Mouse (Mus musculus) liver, embryonic 11.5 days (tissue): ENCODE results near the gene Ttl. TPM values are rescaled to one million over a fixed set of nuclear protein-coding genes. Genes with fewer than 3 reads are reported as not detected.

ENCODE experiments used
- ATAC-seq: fragments of 200-750 bp; cut with Nextera tagmentation; replicated peaks from 2 replicates; pipeline ENCODE4 v1.8.0; 2017; ENCODE audit warnings: moderate number of reproducible peaks, mild to moderate bottlenecking, moderate TSS enrichment, moderate library complexity; ENCODE audit not compliant: low FRiP score
- DNase-seq: peaks from one replicate; pipeline ENCODE4 v3.0.0-alpha.2; 2017; ENCODE audit warnings: low spot score
- H3K27ac ChIP-seq: fragments of 300-500 bp; sonication (generic); 2 replicates; pipeline ENCODE4 v1.5.1; 2014; ENCODE audit warnings: mild to moderate bottlenecking, low read depth, low read length, control low read depth
- H3K27me3 ChIP-seq: fragments of 300-500 bp; sonication (generic); replicated peaks from 2 replicates; pipeline ENCODE4 v1.6.1; 2014; ENCODE audit warnings: low read length, mixed read lengths; ENCODE audit not compliant: control insufficient read depth, insufficient read depth
- H3K36me3 ChIP-seq: fragments of 300-500 bp; sonication (generic); 2 replicates; pipeline ENCODE4 v1.6.1; 2014; ENCODE audit warnings: mild to moderate bottlenecking, low read length, moderate library complexity, mixed read lengths; ENCODE audit not compliant: control insufficient read depth, insufficient read depth
- H3K4me1 ChIP-seq: fragments of 300-500 bp; sonication (generic); replicated peaks from 2 replicates; pipeline ENCODE4 v1.6.1; 2014; ENCODE audit warnings: low read length, mixed read lengths; ENCODE audit not compliant: control insufficient read depth, insufficient read depth
- H3K4me2 ChIP-seq: fragments of 300-500 bp; sonication (generic); 2 replicates; pipeline ENCODE4 v1.6.1; 2014; ENCODE audit warnings: mild to moderate bottlenecking, control low read depth, moderate library complexity
- H3K4me3 ChIP-seq: fragments of 300-500 bp; sonication (generic); 2 replicates; pipeline ENCODE4 v1.5.1; 2014; ENCODE audit warnings: low read depth, low read length, control low read depth
- H3K9ac ChIP-seq: fragments of 300-500 bp; sonication (generic); 2 replicates; pipeline ENCODE4 v1.6.1; 2014; ENCODE audit warnings: low read depth, low read length, control low read depth
- H3K9me3 ChIP-seq: fragments of 300-500 bp; sonication (generic); 2 replicates; pipeline ENCODE4 v1.6.1; 2016; ENCODE audit warnings: low read length, inconsistent platforms, mixed read lengths; ENCODE audit not compliant: control insufficient read depth
- WGBS: fragments of 180-500 bp; shearing (Covaris S2); extraction: QIAGEN DNeasy Blood & Tissue Kit; methylation state at CpG from one replicate; pipeline ENCODE4 v1.1.7; 2014; 5-methylcytosine and 5-hydroxymethylcytosine counted together
- polyA plus RNA-seq: library from polyadenylated mRNA; unstranded; fragments of >200 nt; fragmentation: Nextera tagmentation; extraction: Ambion mirVana; gene quantifications from 2 replicates; pipeline ENCODE4 v1.2.1, GENCODE M21; 2014

Ttl gene
- polyA plus RNA-seq, 1 experiment from 2014 or later, result 6.1 TPM

DNA sequence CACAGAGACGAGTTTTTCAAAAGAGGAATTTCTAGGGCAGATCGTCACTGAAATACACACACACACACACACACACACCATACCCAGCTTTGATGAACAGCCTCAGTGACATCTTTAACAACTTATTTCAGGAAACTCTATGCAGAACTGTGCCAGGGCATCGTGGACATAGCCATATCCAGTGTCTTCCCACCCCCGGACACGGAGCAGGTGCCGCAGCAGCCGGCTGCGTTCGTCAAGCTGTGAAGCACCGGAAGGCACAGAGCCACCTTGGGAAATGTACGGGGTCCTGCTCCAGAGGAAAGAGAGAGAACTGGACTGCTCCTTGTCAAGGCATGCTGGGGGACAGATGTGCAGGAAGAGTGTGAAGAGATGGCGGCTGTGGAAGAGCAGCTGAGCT is 27.1 kb downstream of the Ttl start:
- Histone ChIP-seq H3K27ac (no peak overlapping the region), H3K4me3 (no peak overlapping the region), H3K27me3 (no peaks in the 10 kb centered on the region), H3K9ac (no peak overlapping the region), H3K9me3 (no peaks in the 10 kb centered on the region), H3K4me2 (no peak overlapping the region), H3K36me3 (0 out of 2 replicates have a peak, but pooled peaks cover 5% of the 10 kb centered on the region), H3K4me1 (no peaks in the 10 kb centered on the region)
- ATAC-seq (no peak), DNase-seq (no peak)
- 93% methylated on average over 12 of the region's 12 CpGs for WGBS

- Histone ChIP-seq H3K27me3 (no peaks in the 10 kb centered on the region), H3K36me3 (0 out of 2 replicates have a peak, but pooled peaks cover 5% of the 10 kb centered on the region), H3K9me3 (no peaks in the 10 kb centered on the region), H3K9ac (no peak overlapping the region), H3K4me1 (no peaks in the 10 kb centered on the region), H3K4me3 (no peak overlapping the region), H3K4me2 (no peak overlapping the region), H3K27ac (no peak overlapping the region)
- no peak for ATAC-seq
- DNase-seq, result no peak
- 82% methylated on average over 18 of the region's 18 CpGs for WGBS
These were observed 28.4 kb downstream of the Ttl start for GRCm38 (mm10) chr2:129093926-129094724.

DNA sequence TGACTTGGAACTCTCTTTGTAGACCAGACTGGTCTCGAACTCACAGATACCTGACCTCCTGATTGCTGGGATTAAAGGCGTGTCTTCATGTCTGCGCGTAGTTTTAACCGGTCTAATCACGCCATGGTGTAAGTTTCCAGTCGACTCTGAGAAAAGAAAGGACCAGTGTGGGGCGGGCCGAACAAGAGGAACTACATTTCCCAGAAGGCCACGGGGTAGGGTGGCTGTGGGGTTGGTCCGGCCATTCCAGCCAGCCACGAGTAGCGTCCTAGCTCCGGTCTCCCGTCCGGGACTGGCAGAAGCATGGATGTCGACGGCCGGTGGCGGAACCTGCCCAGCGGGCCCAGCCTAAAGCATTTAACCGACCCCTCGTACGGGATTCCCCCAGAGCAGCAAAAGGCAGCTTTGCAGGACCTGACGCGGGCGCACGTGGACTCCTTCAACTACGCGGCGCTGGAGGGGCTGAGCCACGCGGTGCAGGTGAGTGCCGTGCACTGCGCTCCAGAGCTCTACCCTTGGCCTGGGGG is 35.1 kb downstream of the Ttl start, which contains the start of gene Polr1b:
Polr1b (plus strand) TSS at position 212 of the 527 bp plus-strand sequence.
- Histone ChIP-seq H3K4me3 (peak within 1 kb of the TSS; percentile 77), H3K27me3 (no peaks in the 10 kb centered on the region), H3K36me3 (peaks cover 15% of the 10 kb centered on the region; the same call in 1 of the 2 replicates), H3K4me1 (0 out of 2 replicates have a peak, but pooled peaks cover 2% of the 10 kb centered on the region), H3K27ac (no peak within 1 kb of the TSS), H3K9me3 (no peaks in the 10 kb centered on the region), H3K4me2 (peak within 1 kb of the TSS; percentile 66), H3K9ac (peak within 1 kb of the TSS; percentile 81)
- ATAC-seq, result peak; percentile 99
- peak; percentile 93 for DNase-seq
- WGBS, result under 1% methylated on average over 35 of the region's 35 CpGs

DNA sequence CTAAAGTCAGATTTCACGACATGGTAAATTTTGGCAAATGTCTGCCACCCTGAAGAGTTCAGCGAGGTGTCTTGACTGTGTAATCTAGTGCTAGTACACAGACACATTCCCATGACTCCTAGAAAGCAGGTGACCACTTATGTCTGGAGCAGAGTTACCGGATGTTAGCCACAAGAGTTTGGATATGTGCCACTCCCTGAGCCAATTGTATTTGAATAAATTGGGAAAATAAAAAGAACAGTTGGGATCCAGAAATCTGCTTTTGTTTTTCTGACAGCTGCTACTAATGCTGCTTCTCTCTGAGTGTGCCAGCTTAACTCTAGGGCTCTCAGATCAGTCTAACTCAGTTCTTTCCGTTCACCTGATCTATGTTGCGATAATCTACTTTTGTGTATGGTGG is 47.2 kb downstream of the Ttl start:
- H3K36me3 ChIP-seq, result peaks cover 62% of the 10 kb centered on the region
- WGBS, result 92% methylated on average over 5 of the region's 5 CpGs
- H3K27me3 ChIP-seq, result no peaks in the 10 kb centered on the region
- H3K4me1 ChIP-seq, result no peaks in the 10 kb centered on the region
- no peak overlapping the region for H3K27ac ChIP-seq
- no peak for DNase-seq
- ATAC-seq, result no peak
- no peak overlapping the region for H3K4me3 ChIP-seq
- H3K9ac ChIP-seq, result no peak overlapping the region
- no peaks in the 10 kb centered on the region for H3K9me3 ChIP-seq
- no peak overlapping the region for H3K4me2 ChIP-seq

DNA sequence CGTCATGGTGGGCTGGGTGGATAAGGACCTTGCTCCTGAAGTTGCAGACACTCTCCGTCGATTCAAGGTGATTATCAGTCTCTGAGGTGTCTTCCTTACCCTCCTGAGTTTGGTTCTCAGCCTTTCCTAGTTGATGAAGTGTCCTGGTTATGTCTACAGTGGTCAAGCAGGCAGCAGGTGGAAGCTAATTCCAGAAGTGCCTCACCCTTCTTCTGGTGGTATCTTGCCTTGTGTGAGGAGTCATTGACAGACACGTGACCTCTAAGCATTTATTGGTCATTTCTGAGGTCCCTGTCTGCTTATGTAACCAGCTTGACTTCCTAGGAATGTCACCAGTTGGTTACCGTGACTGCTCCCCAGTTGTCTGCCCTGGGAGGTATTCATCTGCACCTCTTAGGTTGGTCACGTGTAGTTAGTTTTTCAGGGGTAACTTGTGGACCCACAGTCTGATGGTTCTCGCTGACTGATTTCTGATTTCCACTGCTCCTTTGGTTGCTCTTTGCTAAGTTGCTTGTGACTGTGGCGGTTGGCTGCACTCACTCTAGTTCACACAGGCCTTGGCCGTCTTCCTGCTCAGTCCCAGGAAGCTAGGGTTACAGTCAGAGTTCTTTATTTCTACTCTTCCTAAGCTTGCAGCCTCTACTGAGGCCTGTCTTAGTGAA is 50.1 kb downstream of the Ttl start:
- H3K27me3 ChIP-seq, result no peaks in the 10 kb centered on the region
- H3K27ac ChIP-seq, result no peak overlapping the region
- DNase-seq (no peak), ATAC-seq (no peak)
- no peak overlapping the region for H3K4me3 ChIP-seq
- H3K36me3 ChIP-seq, result peaks cover 78% of the 10 kb centered on the region
- H3K4me1 ChIP-seq, result no peaks in the 10 kb centered on the region
- no peak overlapping the region for H3K9ac ChIP-seq
- H3K4me2 ChIP-seq, result no peak overlapping the region
- no peaks in the 10 kb centered on the region for H3K9me3 ChIP-seq
- WGBS, result 88% methylated on average over 9 of the region's 9 CpGs

GRCm38 (mm10) chr2:129116368-129116739 is 50.6 kb downstream of the Ttl start:
- Histone ChIP-seq H3K4me3 (no peak overlapping the region), H3K27me3 (no peaks in the 10 kb centered on the region), H3K4me2 (no peak overlapping the region), H3K9me3 (no peaks in the 10 kb centered on the region), H3K4me1 (no peaks in the 10 kb centered on the region), H3K9ac (no peak overlapping the region), H3K27ac (no peak overlapping the region), H3K36me3 (peaks cover 84% of the 10 kb centered on the region)
- 90% methylated on average over 1 of the region's 1 CpGs for WGBS
- no peak for DNase-seq
- ATAC-seq, result no peak

DNA sequence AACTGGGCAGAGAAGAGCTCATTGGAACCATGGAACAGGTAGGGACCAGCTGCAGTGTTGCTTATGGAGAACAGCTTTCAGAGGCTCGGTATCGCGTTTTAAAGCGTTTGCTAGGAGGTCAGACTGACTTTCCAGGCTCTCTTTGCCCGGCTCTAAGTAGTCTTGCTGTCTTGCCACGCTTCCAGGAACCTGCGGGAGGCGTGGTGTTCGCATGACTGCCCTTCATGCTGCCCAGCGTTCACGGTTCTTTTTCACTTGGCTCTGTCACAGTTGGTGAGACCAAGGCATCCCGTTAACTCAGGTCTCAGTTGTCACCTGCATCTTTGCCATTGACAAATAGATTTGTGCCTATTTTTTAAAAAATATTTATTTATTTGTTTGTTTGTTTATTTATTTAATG is 52.3 kb downstream of the Ttl start:
- DNase-seq (no peak), ATAC-seq (no peak)
- WGBS, result 92% methylated on average over 12 of the region's 12 CpGs
- H3K4me3 ChIP-seq, result no peak overlapping the region
- no peaks in the 10 kb centered on the region for H3K4me1 ChIP-seq
- no peak overlapping the region for H3K9ac ChIP-seq
- no peaks in the 10 kb centered on the region for H3K27me3 ChIP-seq
- no peak overlapping the region for H3K27ac ChIP-seq
- H3K4me2 ChIP-seq, result no peak overlapping the region
- no peaks in the 10 kb centered on the region for H3K9me3 ChIP-seq
- H3K36me3 ChIP-seq, result peaks cover 82% of the 10 kb centered on the region

GRCm38 (mm10) chr2:129121986-129122385 is 56.2 kb downstream of the Ttl start:
- Histone ChIP-seq H3K4me1 (no peaks in the 10 kb centered on the region), H3K9ac (no peak overlapping the region), H3K9me3 (no peaks in the 10 kb centered on the region), H3K36me3 (peaks cover 80% of the 10 kb centered on the region), H3K27ac (no peak overlapping the region), H3K4me2 (no peak overlapping the region), H3K27me3 (no peaks in the 10 kb centered on the region), H3K4me3 (no peak overlapping the region)
- DNase-seq (no peak), ATAC-seq (no peak)
- WGBS, result 93% methylated on average over 8 of the region's 8 CpGs
